Mouse (Mus musculus): ENCODE data around the gene Zfp37.
"Not testable (repeated sequence)": the region's sequence is repeated elsewhere in the genome, so short reads cannot be mapped to it uniquely, and the experiment has no call there.

Zfp37 gene

DNA sequence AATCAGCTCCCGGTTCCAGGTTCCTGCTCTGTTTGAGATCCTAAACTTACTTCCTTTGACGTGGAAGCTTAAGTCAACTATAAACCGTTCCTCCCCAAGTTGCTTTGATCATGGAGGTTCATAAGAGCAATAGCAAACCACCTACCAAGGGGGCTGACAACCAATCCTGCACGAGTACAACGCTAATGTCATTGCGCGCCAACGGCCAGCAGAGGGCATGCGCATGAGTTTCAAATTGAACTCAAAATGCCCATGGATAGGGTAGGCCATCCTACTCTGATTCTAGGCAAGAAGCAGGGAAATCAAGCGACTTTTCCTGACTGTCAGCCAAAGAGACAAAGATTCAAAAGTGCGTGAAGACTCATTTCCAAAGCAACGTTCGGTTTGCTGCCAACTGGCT lies at the start of gene Zfp37:
TSS of gene Zfp37 (minus strand) at position 279 of the 400 bp plus-strand sequence.
- in situ Hi-C loops (cut with MboI, MseI): no loop called here

GRCm38 (mm10) chr4:62278081-62278480 lies 47.2 kb upstream of the Zfp37 start:
- in situ Hi-C loops (cut with MboI, MseI): no loop called here

GRCm38 (mm10) chr4:62277222-62277621 lies 46.4 kb upstream of the Zfp37 start:
- in situ Hi-C loops (cut with MboI, MseI): no loop called here

GRCm38 (mm10) chr4:62276642-62277041 lies 45.8 kb upstream of the Zfp37 start:
- in situ Hi-C loops (cut with MboI, MseI): no loop called here

GRCm38 (mm10) chr4:62274841-62275536 lies 44.1 kb upstream of the Zfp37 start:
- in situ Hi-C loops (cut with MboI, MseI): no loop called here

DNA sequence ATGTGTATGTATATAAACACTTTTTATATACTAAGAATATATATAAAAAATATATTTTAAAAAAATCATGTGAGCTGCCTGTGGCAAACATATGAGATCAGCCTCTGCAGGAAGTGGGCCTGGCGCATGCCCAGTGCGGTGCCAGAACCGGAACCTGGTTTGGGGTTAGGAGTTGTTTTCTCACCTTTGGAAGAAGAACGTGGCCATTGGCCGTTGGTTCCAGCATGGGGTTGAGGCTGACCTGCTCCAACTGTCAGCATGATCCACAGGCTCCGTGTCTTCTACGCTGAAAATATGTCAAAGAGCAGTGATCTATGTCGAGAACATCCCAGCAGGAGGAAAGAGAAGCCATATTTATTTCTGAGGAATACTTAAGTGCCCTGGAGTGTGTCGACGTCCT lies 43.1 kb upstream of the Zfp37 start:
- in situ Hi-C loops (cut with MboI, MseI): no loop called here

GRCm38 (mm10) chr4:62272696-62273095 lies 41.8 kb upstream of the Zfp37 start:
- in situ Hi-C loops (cut with MboI, MseI): no loop called here

DNA sequence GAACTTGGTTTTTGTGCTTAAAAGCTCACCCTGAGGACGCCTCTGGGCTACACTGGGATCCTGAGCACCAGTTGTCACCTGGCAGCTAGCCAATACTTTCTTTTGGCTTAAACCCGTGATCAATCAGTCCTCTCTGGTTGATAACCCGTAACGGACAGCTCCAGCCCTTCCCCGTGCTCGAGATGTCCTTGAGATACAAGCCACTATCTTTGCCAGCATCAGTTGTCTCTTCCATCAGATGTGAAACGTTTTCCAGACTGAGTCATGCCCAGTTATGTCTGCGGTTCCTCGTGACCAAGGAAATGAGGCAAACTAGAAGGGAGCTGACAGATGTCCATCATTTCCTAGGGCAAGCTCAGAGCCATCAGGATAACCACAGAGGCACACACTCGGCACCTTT lies 36.3 kb upstream of the Zfp37 start:
- in situ Hi-C loops (cut with MboI, MseI): no loop called here

GRCm38 (mm10) chr4:62266016-62266415 lies 35.2 kb upstream of the Zfp37 start:
- in situ Hi-C loops (cut with MboI, MseI): not testable (repeated sequence)

GRCm38 (mm10) chr4:62265154-62265836 lies 34.4 kb upstream of the Zfp37 start:
- in situ Hi-C loops (cut with MboI, MseI): no loop called here

- in situ Hi-C loops (cut with MboI, MseI): no loop called here
Measured at GRCm38 (mm10) chr4:62263133-62263844, 32.4 kb upstream of the Zfp37 start.

- in situ Hi-C loops (cut with MboI, MseI): no loop called here
Measured at GRCm38 (mm10) chr4:62262276-62262675, 31.4 kb upstream of the Zfp37 start, which contains the start of gene Slc31a2. Gene Slc31a2 (plus strand): TSS chr4:62262562.

DNA sequence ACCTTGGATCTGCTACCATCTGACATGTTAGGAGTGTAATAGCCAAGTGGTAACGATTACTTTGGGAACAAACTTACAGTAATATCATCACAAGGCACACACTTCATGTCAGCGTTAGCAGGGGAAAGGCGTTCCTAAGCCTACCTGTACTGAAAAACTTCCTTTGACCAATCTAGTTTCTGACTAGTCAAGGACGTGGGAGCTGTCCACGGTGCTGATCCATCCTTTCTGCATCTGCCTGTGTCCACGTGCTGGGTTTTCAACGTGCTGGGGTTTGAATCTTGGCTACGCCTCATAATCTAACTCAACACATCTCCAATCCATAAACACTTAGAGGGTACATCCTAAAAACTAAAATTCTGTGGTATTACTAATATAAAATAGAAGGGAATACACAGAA lies 26.1 kb upstream of the Zfp37 start:
- in situ Hi-C loops (cut with MboI, MseI): no loop called here

DNA sequence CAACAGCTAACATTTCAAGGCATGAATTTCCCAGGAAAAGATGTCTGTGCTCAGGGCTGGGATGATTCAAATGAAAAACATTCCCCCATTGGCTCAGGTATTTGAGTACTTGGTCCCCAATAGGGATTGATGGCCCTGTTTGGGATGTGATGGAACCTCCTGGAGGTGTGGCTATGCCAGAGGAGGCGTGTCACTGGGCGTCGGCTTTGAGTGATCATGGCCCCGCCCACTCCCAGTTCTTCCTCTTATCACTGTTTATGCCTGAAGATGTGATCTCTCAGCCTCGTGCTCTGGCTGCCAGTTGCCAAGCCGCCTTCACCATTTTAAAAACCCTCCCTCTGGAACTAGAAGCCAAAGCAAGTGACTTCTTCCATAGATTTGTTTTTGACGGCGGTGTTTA lies 23.7 kb upstream of the Zfp37 start:
- in situ Hi-C loops (cut with MboI, MseI): no loop called here

- in situ Hi-C loops (cut with MboI, MseI): no loop called here
Measured at GRCm38 (mm10) chr4:62251776-62252175, 20.9 kb upstream of the Zfp37 start.

DNA sequence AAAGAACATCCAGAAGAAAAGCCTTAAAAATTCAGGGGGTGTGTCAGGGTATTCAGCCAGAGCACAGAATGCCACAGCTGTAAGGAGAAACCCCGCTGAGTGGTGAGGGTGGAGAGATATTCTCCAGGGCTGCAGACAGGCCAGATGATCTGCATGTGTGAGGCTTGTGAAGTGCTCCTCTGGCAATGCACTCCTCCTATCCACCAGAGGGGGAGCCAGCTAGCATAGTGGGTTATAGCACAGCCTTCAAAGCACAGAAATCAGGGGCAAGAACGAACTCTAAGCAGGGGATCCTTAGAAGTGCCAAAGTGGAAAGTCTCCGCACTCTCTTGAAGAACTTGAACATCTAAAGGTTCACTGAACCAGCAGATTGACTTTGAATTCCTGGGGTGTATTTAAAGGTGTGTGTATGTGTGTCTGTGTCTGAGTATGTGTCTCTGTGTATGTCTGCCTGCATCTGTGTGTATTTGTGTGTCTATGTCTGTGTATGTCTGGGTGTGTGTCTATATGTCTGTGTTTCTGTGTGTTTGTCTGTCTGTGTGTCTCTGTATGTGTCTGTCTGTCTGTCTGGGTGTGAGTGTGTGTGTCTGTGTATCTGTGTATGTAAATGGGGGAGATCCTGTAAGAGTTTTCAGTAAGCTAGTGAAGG lies 20.2 kb upstream of the Zfp37 start:
- in situ Hi-C loops (cut with MboI, MseI): no loop called here

DNA sequence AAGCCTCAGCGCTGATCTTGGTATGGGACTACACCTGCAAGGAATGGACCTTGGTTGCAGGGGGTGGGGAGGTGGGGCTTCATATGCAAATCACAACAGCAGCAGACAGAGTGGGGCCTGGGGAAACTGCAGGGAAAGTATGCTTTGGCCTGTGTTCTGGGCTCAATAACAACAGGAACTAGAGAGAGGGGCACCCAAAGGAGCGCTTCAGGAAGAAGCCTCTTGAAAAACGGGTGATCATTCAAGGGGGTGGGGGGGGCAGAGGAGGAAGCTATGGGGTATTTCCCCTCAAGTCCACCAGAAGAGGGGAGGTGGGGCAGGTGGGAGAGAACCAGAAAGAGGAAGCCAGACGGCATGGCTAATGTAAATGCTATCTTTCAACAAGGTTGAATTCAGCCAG lies 17.5 kb upstream of the Zfp37 start:
- in situ Hi-C loops (cut with MboI, MseI): no loop called here

GRCm38 (mm10) chr4:62240586-62240985 lies 9.7 kb upstream of the Zfp37 start:
- in situ Hi-C loops (cut with MboI, MseI): no loop called here

DNA sequence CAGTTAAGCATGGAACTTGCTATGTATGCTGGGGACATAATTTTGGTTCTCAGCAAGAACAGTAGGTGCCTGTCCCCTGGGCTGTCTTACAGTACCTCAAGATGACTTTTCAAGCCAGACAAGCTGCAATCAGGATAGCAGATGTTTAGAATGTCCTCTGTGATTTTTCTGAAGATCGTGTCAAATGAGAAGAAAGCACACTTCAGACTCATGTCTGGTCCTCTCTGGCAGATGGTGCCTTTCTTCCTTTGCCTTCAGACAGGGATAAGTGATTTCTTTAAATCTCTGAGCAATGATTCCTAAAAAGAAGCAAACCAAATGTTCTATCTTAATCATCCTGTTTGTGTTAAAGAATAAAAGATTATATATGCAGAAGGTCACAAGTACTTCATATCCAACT lies 694 bp downstream of the Zfp37 start:
- in situ Hi-C loops (cut with MboI, MseI): no loop called here

DNA sequence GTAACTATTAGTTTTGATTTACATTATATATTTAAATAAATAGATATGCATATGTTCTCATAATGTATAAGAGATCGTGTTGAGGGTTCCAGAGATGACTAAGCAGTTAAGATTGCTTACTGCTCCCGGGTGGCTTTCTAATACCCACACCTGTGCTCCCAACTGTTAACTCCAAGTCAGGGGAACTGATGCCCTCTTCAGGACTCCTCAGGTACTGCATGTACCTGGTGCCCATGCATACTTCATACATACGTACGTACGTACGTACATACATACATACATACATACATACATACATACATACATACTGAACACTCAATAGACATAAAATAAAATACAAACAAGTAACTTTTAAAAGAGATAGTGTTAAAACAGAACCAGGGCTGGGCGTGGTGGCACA lies 1.4 kb downstream of the Zfp37 start:
- in situ Hi-C loops (cut with MboI, MseI): no loop called here

- in situ Hi-C loops (cut with MboI, MseI): no loop called here
Measured at GRCm38 (mm10) chr4:62228391-62228790, 2.5 kb downstream of the Zfp37 start.

DNA sequence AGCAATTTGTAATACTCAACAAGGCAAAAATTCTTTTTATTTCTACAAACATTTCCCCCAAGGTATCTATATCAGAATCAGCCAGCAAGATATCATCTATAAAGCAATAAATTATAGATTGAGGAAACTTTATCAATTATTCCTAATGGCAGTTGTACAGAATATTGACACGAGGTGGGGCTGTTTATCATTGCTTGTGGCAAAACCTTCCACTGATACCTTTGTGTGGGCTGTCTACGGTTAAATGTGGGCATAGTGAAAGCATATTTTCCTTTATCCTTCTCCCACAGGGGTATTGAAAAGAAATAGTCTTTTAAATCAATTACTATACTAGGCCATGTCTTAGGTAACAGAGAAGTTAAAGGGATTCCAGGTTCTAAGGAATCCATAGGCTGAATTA lies 17.4 kb downstream of the Zfp37 start:
- in situ Hi-C loops (cut with MboI, MseI): no loop called here
